Mouse (Mus musculus) lung, postnatal 4 days (tissue): ENCODE measurements at regions not wholly inside any gene's neighbourhood (a gene's known extent, or its start where the extent isn't known, plus 50 kb on each side); places are given as distances from the start of the nearest gene placed in this dataset.
A peak's percentile ranks its signal among the peaks of the same experiment; 100 is the strongest.

Source experiments
- DNase-seq, 2 experiments: peaks; one replicate each; pipeline ENCODE4 v3.0.0; 2021

DNA sequence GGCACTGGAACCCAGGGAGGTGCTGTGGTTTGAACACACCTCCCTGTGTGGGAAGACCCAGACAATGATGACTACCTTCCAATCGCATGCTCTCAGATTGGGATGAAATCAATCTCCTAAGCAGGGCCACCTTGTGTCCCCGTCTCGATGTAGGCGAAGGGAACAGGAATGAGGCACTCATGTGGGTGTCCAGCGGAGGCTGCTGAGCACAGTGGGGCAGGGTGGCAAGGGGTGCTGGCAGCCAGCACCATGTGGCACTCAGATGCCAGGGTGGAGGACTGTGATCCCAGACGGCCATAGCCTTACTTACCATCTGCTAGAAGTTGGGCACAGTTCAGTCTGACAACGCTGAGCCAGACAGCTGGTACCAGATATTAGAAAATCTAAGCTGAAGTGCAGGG, 137.2 kb upstream of the Sox11 start:
- no peak for DNase-seq

DNA sequence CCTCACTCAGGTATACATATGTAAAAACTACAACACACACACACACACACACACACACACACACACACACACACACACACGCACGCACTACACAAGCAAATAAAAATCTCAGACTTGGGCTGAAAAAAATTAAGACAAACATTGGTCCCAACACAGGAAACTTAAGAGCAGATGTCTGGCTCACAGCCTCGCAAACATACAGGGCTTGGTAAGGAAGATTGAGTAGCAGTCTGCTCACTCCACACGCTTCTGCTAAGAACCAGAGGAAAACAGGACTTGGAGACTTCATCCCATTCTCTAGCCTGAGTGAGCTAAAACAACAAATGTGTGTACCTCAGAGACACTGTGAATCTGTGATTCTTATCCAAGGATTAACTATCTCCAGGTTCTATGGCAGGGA, 132.3 kb upstream of the Sox11 start:
- no peak for DNase-seq

DNA sequence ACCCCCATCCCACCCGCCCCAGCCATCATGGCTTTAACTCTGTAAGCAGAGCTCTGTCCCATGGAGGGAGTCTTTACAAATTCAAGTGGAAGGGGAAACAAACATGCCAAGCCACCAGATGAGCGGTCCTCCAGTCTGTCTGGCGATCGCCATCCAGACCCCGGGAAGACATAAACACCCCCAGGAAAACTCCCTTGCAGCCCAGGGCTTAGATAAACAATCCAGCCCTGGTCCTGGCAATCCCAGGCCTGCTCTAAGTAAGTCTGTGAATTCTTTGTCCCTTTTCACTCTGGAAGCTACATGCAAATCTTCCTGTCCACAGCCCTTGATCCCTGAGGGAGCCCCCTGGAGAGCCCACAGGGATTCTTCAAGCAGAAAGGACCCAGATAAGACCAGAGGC, 129.2 kb upstream of the Sox11 start:
- peak in 1 of 2 experiments; percentile 40 for DNase-seq

DNA sequence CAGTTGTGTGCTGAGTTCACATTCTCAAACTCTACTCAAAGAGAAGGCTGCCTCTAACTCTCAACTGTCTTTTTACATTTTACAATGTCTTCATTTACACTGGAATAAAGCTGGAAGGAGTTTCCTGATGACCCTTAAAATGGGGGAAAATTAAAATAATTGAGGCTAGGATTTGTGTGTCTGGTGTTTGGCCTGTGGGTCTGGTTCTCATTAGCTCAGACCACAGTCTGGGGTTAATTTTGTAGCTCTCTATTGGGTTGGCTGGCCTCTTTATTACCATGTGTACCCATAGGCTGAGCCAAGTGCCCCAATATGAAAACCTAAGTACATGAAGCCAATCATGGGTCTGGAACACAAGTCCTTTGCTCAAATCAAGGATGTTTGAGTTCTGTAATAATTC, 128.0 kb upstream of the Sox11 start:
- DNase-seq: no peak

DNA sequence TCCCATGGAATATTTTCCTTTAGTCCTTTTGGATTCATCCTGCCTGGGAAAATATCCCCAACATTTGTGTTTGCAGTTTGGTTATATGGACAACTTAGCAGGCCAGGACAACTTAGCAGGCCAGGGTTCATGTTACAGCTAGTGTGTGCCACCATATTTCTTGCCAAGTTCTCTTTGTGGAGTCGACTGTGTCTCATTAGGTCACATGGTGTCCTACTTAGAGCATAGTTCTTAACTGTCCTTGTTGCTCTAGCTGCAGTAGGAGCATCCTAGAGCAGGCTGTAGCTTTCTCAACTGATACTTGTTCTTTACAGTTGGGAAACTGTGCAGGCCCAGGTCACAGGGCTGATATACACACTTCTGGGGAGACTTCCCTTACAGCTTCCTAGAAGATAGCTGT, 126.4 kb upstream of the Sox11 start:
- DNase-seq: no peak

DNA sequence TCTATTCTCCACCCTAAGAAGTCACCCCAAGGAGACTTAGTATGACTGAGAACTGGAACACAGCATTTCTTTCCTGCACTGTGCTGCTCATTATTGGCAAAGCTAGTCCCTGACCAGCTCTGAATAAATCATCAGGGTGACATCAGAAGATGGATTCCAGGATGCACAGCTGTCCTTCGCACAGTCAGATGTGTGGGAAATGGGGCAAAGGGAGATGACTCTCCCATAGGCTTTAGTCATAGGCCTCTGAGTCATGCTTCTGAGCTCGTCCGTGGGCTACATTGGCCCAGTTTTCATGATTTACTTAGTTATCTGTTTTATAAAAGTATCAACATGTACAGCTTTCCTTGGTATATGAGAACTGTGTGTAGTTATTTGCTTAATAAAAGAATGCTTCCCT, 125.8 kb upstream of the Sox11 start:
- DNase-seq: no peak

DNA sequence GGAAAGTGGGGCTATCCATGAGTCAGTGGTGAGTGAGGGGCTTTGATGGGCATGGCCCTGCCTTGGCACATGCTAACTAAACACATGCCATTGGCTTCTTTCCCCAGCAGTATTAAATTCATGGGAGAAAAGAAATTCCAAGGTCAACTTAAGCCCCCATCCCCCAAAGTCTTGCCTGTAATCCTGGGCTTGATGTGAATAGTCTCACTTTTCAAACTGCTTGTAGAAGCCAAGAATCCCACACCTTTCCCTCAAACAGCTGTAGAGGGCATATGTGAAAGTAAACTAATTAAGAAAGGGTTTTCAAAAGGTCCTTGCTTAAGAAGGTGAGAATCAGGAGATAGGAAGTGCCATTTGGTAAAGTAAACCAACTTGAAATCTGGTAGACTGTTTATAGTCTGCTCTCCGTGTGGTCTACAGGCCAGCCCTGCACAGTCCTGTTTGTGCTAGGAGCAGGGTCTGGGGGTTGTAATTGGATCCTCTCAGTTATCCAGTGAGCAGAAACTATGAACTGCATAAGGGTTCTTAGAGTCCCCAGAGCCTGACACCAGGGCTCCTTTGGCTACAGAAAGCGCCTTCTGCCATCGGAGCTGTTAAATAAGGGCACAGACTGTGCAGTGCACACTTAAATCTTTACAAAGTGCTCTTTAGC, 123.3 kb upstream of the Sox11 start:
- DNase-seq: no peak

DNA sequence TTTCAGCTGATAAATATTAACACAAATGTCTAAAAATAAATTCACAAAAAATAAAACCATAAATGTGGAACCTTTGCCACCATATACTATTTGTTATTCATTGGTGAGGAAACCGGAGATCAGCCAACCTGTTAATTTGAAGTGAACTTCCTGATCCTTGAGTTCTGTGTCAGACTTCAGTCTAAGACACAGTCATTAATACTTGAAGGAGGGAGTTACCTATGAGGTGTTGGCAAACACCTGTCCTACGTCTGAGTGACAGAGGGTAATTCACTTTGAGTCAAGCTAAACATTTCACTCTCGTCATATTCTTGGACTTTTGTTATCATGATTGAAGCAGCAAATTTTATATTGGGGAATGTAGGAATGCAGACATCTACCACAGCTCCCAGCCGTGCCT, 116.3 kb upstream of the Sox11 start:
- no peak for DNase-seq

DNA sequence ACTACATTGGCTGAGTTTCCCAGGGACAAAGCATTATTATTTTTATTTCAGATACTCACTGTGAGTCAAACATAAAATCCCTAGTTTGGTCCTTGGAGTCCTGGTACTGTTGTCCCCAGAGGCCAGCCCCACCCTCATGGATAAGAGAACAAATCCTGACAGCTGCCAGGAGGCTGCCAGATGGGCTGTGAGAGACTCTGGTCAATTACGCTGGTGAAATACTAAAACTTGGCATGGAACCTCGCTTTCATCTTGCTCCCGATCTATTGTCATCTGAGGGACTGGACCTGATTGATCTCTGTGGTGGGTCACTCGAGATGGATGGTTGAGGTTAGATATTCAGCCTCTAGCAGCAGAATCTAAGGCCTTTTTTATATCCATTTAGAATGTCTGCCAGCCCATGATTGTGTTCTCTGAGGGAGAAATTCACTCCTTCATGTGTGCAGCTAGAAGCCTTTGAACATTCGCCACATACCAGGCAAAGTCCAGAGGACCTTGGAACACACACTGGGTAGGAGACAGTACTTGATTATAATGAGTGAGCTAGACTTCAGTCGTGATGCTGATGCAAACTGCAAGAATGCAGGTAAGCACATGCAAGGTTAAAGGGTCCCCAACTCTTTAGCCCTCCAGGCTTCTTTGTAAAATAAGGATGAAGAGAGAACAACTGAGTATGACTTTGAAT, 95.4 kb upstream of the Sox11 start:
- no peak for DNase-seq

DNA sequence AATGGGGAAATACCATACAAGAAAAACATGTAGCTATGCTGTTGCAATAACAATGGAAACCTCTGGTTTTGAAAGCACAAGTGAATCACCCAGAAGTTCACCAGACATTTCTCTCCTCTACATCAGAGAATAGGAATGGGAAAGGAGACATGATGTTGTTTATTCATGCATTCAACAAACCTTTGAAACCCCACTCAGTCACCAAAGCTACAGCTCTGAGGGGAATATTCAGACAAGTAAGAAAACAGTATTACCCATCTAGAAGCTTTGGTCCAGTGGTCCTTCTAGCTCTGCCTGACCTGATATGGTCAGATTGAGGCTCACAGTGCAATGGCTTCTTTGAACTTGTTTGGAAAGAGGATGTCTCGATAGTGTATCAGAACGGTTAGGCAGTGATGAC, 89.0 kb upstream of the Sox11 start:
- DNase-seq: no peak

DNA sequence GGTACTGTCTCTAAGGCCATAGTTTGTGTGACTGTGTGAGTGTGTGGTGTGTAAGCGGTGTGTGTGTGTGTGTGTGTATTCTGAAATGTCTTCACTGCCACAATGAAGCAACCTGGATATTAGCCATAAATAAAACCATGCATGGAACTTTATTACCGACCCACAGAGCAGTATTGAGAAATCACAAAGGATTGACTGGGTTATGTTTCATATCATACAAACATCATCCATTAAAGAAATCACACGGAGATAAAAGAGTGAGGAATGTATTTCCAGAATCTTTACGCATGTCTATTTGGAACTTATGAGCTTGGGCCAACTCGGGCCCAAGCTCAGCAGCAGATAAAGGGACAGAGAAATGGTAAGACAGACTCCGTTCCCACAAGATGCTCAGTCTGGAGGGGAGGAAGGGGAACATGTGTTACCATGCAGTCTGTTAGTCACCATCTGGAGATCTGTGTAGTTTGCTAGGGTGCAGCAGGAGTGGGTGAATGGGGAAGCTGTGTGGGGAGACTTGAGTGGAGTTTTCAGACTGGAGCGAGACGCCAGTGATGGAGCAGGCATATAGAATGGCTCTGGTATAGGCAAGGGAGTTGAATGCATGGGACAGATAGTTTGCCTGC, 75.1 kb upstream of the Sox11 start:
- no peak for DNase-seq

DNA sequence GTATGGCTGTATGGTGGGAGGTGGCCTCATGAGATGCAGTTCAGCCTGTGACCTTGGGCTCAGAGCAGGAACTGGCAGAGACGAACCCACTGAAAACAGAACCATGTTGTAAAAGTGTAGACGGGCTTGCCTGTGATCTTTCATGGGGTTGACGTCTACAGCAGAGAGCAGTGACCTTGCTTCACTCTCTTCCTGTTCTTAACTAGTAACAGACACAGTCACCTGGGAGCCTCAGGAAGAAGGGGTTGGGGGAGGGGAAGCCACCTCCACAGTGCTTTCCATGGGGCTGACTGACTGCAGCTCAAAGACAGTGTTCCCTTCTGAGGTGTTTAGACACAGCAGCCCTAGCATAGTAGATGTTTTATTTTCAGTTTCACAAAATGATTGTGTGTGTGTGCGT, 68.2 kb upstream of the Sox11 start:
- DNase-seq: no peak

DNA sequence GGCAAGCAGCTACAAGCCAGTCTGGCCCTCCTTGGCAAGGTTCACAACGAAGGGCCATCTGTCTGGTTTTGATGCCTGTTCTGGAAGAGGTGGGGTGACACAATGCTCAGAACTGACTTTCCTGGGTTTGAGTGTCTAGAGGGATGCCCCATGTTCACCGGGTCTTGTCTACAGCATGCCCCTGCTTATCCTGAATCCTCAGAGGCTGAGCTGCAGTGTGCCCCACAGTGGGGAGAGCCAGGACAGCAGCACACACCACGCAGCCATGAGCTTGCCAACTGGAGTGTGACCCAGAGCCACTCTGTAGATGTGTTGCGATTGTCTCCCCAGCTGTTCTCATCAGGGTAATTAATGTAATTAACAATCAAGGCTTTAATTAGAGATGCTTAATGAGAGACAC, 66.1 kb upstream of the Sox11 start:
- DNase-seq: no peak

DNA sequence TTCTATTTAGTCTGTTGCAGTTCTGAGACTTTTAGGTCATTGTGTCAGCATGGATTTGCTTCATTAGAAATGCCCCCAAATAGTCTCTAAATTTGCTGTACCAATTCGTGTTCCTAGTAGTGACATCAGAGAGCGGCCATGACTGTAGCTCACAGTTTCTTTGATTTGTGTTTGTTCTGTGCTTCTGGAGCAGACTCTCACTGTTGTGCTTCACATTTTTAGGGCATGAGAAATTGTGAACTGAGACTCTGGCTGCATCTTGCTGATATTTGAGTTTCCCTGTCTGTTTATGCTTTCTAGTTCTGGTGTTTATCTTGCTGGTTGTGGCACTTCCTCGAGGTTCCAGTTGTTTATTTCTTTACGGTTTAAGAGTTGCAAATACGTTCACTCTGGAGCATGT, 57.0 kb upstream of the Sox11 start:
- DNase-seq: peak in 1 of 2 experiments; percentile 9
